Mouse (Mus musculus): ENCODE measurements at regions not wholly inside any gene's neighbourhood (a gene's known extent, or its start where the extent isn't known, plus 50 kb on each side); places are given as distances from the start of the nearest gene placed in this dataset.

DNA sequence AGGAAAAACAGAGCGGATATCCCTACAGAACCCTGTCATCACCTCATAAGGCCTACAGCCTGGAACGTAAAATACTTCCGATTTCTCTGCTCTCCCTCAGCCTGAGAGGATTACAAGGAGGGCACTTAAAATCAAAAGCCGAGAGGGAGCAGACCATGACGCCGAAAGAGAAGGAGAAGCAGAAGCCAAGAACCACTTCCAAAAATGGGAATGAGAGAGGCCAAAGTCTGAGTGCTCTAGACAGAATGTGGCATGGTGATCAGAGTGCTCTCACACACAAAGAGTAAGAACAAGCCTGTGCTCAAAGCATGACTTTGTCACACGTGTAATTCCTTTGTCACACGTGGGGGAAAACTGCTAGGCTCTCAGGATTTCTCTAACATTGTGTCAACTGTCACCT, 125.9 kb downstream of the Hlx start:
- no peak for DNase-seq (ENCODE audit: low spot score in 2 of 2)

DNA sequence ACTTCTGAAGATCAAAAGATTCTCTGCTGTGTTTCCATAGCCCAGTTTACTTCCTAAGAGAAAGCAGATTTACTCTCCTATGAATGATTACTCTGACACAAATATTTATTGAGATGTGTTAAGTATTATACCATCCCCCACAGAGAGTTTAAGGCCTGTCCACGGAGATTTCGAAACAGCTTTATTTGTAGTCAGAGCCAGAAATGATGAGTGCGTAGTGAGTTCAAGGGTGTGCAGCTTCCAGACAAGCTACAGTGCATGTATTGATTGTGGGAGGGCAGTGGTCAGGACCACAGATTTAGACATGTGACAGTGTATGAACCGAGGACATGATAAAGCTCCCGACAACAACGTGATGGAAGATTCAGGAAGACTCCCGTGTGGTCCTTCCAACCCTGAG, 126.8 kb downstream of the Hlx start:
- DNase-seq (ENCODE audit: low spot score in 2 of 2) = no peak

DNA sequence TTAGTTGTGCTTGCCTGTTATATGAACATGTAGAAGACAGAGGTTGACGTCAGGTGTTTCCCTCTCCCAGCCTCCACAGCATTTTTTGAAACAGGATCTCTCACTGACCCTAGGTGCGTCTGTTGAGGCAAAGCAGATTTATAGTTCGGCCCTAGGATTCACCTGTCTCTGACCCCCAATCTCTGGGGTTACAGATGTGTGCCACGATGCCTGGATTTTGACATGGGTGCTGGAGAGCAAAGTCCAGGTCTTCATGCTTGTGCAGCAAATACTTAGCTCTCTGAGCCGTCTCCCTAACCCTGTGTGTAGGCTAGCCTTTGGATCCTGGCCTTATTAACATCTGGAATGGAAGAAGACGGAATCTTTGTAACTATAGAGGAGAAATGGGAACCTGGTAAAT, 129.3 kb downstream of the Hlx start:
- DNase-seq (ENCODE audit: low spot score in 2 of 2) = no peak

DNA sequence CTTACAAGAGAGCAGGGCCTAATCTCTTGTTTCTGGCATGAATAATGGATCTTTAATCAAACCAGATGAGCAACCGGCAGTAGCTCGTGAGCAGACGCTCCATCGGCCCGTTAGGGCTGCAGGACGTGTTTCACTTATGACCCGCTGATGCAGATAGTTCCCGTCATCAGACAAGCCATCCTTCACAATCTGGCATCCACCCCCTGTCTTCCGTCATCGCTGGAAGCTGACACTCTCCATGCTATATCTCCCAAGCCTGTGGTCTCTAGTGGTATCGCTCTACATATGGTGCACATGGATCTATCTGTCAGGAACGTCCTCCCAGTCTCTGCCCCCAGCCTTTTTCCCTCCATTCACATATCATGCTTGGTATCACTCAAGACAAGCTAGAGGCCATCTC, 137.0 kb downstream of the Hlx start:
- DNase-seq (ENCODE audit: low spot score in 2 of 2) = no peak

DNA sequence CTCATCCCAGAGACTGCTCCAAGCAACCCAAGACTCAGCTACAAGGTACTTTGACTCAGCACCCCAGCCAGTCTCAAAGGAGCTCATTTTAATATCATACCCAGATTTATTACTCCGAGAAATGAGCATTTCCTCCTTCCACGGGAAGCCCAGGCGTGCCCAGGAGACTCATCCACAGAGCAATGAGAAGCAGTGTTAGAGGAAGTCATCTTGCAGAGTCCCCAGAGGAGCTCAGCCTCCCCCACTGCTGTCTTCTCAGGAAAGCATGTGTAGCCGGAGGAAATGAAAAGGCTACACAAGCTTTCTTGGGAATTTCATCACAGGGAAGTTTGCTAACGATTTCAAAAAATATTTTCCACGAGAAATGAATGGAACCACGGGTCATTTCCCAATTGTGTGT, 141.8 kb downstream of the Hlx start:
- DNase-seq (ENCODE audit: low spot score in 2 of 2) = no peak

DNA sequence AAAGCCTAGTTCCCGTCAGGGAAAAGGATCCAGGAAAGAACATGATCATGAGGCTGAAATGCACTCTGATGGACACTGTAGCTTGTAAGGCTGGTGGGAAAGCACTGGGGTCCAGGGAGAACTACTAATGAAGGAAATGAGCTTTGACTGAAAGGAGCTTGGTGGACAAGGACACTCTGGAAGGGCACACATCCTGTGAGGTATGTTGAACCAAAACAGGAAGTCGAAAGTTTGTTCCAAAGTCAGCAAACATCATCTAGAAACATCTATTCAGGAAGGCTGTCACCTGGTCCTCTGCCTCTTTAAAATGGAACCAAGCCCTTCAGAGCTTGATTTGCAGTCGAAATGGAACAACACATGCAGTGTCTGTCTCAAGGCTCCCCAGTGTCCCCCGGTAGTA, 143.1 kb downstream of the Hlx start:
- DNase-seq (ENCODE audit: low spot score in 2 of 2) = no peak

DNA sequence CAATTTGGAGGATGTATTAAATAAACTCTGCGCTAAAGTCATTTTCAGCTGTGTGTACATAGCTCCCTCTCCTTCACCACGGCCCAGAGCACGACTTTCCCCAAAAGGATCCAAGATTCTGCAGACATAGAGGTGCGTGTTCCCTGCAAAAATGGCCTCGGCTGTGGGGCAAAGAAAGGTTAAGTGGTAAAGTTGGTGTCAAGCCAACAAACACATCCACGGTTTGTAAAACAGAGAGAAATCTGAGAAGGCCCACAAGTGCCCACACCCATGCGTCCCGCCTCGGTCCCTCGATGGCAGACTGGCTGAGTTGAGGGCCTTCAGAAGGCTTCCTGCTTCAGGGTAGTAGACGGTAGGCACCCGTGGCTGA, 147.9 kb downstream of the Hlx start:
- DNase-seq (ENCODE audit: low spot score in 2 of 2) = no peak

DNA sequence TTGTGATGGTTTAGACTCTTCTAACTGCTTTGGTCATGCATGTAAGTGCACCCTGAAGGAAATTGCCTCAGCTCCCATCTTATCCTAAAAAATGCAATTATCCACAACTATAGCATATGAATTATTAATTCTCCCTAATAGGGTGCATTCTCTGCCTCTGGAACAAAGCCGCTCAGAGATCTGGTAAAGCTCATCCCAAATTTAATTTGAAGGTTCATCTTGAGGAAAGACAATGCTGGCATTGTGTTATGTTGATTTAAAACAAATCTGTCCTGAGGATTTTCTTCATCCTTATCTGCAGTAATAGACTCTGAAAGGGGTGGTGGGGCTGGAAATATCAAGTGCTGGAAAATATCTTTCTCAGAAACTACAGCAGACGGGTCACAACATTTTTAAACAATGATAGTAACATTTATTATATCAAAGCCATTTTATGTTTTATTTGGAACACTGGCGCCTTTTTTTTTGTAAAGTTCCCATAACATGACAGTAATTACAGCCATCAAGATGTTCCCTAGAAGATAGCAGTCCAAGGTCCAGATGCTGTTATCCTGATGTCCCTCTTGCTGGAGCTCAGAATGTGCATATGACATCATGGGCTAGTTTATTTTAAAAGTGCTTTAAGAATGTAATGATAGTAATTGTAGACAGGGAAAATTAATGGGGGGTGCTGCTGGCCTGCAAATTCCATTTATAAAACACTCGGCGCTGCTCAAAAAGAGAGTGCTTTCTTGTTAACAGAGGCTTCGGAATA, 148.5 kb downstream of the Hlx start:
- DNase-seq (ENCODE audit: low spot score in 2 of 2) = no peak

DNA sequence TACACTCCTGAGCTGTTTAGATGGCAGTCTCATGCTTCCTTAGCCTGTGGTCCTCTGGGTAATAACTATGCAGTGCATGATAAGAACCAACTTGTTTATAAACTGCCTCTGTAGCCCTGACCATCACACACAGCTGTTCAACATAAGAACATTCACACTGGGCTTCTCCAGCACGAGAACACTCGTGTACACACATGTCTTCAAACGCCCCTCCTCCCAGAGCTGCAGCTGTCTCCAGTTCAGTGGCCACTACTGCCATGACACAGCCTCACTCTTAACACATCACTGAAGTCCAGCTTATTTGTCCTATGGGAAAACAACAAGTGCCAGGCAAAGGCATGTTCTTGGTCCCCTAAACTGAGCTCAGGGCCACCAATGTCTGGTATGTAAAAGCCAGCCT, 152.9 kb downstream of the Hlx start:
- DNase-seq (ENCODE audit: low spot score in 2 of 2) = no peak

DNA sequence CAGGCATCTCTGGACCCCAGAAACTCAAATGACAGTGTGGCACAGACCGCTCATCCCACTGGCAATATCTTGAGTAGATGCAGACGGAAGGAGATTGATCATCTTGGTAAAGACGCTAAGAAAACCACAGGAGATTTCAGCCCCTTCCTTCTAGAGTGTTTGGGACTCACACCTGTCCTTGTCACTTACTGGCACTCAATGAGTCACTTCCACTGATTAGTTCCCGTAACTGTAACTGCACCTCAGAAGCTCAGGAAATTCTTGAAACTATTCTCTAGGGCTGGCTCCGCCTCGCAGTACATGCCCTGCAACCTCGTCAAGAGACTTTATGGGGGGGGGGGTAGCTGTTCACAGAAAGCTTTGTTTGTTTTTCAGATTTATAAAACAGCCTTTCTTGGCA, 155.9 kb downstream of the Hlx start:
- no peak for DNase-seq (ENCODE audit: low spot score in 2 of 2)

DNA sequence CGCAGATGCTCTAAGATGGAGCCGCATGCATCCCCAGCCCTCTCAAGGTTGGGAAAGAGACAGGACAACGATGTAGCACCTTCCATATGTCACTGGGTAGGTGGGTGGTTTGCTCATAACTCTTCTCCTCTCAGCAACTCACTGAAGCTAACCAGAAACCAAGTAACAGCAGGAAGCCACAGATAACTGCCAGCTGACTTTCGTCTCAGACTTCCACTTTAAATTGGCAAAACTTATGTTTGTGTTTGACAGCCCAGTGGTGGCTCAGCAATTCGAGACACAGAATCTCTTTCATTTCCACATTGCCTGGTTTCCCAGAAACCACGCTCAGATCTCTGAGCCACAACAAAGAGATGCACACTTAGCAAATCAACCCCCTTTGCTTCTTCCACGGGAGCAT, 159.1 kb downstream of the Hlx start:
- DNase-seq (ENCODE audit: low spot score in 2 of 2) = no peak

DNA sequence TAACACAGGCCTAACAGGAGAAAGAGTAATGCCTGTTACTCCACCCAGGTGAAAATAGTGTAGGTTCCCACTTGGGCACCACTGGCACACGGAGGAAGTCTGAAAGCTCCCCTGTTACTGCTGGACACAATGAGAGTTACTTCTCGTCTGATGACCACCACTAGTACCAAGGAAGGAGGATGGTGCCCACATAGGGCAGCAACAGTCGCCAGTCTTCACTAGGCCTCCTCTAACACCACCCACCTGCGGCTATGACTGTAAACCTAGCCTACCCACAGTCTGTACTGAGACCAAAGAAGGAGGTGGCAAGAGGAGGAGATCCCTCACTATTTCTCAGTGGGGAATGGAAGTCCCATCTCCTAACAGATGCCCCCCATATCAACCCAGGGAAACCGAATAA, 161.7 kb downstream of the Hlx start:
- DNase-seq (ENCODE audit: low spot score in 2 of 2) = no peak

DNA sequence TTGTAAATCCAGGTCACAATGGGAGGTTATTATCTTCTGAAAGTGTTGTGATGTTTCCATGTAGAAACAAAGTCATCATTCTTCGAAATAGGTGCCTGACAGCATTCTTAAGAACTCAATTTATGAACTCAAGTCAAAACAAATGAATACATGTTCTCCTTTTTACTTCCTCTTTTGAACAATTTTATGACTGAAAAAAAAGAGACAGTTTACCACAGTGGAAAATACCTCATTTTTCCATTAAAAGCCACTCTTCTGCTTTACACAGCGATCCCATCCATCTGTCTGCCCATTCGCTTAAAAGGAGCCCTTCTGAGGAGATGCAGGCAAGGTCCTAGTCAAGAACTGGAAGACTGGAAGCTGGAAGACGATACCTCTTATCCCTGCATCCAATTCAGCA, 169.5 kb downstream of the Hlx start:
- no peak for DNase-seq (ENCODE audit: low spot score in 2 of 2)

DNA sequence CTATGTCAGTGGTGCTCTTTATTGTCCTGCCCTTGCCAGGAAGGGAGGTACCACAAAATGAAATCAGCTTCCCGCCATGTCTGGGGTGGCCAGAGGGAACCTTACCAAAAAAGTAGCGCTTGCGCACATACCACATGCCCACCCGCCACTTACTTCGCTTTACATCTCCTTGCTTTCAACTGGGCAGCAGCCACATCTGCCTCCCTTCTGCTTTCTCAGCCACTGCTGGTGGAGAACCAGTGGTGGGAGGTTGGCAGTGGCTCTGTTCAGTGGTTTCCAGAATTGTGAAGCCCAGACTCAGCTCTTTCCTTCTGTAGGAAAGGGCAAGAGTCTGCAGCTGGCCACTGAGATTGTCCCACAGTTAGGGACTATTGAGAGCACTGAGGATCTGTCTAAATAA, 170.2 kb downstream of the Hlx start:
- DNase-seq (ENCODE audit: low spot score in 2 of 2) = no peak

DNA sequence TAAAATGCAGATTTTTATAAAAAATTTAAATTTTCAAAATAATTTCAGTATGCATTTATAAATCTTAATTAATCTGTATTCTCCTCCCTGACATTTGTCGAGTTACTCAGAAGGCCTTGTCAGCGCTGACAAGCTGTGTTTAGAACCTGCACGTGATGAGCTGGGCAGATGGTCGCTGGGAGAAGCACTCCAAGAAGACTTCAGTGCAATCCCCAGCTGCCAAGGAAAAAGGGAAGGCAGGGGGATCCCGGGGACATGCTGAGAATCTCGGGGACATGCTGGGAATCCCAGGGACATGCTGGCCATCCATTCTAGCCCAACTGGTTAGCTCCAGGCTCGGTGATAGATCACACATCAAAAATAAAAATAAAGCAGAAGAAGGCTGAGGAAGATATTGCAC, 172.9 kb downstream of the Hlx start:
- DNase-seq (ENCODE audit: low spot score in 2 of 2) = no peak

DNA sequence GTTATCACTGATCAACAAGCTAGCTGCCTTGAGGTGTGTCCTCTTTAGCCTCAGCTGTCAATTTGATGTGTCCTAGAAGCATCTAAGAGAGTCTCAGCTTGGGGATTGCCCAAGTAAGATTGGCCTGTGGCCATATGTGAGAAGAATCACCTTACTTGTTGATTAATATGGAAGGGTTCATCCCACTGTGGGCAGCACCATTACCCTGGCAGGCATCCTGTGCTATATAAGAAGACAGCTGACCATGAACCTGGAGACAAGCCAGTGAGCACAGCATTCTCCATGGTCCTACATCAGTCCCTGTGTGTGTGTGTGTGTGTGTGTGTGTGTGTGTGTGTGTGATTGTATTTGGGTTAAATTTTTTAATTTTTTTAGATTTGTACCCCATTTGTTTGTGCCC, 178.6 kb downstream of the Hlx start:
- no peak for DNase-seq (ENCODE audit: low spot score in 2 of 2)

DNA sequence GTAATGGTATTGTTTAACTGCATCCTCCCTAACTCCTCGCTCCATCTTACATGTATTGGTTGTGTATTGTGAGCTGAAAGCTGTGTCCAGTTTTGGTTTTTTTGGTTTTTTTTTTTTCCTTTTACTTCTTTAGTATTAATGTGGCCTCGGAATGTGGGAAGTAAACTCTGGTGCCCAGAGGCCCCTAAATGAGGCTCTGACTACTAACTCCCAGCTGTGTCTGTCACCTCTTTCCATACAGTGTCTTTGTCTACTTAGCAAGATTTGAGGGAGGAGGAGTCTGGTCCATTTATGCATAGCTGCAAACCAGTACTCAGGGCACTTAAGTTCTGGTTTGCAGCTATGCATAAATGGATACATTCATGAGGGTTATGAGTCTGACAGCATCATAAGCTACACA, 181.9 kb downstream of the Hlx start:
- no peak for DNase-seq (ENCODE audit: low spot score in 2 of 2)

DNA sequence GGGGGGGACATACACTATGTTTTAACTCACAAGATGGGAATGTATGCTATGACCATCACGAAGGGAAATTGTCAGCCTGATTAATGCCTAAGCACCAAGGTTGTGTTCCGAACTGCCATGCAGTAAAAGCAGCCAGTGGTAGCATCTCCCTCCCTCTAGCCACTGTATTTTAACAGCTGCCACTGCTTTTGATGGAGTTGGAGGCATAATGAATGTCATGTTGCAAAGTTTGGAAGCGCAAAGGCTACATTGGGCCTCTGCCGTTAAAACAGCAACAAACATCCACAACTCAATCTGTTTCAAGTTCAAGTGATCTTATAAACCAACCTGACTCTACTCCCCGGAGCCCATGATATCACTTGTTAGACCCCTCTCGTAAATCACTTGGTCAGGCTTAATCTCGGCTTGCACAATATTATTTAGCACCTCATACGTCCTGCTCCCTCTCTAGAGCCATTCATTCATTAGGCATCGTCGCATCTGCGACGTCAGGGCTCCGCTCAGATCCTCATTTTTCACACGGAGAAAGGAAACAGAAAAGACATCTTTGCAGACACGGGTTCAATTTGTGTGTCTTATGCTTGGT, 184.7 kb downstream of the Hlx start:
- DNase-seq (ENCODE audit: low spot score in 2 of 2) = no peak

DNA sequence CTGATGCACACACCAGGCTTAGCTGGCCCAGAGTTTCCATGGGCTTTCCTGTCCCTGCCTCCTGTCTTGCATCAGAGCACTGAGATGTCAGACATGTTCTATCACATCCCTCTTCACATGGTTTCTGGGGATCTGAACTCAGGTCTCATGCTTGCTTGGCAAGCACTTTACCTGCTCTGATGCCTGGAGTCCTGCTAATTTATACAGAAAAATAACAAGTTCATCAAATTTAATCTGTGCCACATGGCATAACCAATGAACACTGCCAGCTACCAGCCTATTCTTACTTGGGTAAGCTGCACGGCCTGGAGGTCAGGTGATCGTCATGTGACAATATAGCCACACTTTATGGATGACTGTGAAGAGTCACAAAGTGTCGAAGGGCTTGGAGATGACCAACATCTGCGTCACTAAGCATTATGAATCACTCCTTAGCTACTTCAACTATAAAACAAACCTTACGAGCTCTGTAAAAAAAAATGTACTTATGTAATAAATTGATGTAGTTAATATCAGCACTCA, 186.2 kb downstream of the Hlx start:
- DNase-seq (ENCODE audit: low spot score in 2 of 2) = no peak

DNA sequence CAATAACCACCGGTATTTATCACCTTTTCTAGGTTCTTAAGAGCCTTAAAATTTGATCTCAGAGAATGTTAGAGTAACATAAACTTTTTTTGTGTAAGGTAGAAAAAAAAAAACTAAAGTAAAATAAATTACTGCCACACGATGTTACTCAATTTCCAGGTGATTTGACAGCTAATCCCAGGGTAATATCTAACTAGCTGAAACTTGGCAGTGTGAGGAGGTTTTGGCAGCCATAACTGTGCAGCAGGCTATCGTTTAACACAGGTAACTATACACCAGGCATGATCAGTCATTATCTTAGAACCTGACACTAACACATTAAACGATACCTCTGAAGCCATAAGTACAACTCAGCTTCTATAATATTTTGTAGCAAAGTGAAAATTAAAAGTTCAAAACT, 187.3 kb downstream of the Hlx start:
- no peak for DNase-seq (ENCODE audit: low spot score in 2 of 2)

DNA sequence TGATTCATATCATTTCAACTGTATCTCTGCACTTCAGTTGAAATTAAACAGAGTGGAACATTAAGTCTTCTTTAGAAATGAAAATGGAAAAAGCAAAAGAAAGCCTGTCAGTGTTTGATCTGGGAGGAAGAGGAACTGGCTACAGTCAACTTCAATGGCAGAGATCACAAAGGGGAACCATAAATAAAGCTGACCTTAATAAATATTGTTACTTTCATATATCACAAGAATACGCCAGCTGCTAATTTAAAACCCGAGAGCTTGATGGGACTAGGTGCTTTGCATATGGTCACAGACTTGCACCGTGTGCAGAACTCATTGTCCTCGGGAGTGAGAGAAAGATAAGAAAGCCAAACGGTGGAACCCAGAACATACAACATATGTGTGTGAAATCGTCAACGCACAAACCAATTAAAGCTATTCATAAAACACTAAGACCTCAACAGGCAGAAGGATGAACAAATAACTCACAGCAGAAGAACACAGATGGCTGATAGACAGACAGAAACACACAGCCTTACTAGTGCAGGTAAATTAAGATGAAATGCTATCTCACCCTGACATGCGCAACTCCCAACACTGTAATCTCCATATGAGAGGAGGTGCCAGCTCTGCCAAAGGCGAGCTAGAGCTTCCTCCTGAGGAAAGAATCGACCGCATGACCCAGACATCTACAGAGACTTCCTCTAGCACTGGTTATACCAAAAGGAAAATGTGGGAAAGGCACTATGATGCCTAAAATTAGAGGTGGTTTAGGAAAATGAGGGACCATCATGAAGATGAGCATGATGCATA, 189.9 kb downstream of the Hlx start:
- DNase-seq (ENCODE audit: low spot score in 2 of 2) = no peak

DNA sequence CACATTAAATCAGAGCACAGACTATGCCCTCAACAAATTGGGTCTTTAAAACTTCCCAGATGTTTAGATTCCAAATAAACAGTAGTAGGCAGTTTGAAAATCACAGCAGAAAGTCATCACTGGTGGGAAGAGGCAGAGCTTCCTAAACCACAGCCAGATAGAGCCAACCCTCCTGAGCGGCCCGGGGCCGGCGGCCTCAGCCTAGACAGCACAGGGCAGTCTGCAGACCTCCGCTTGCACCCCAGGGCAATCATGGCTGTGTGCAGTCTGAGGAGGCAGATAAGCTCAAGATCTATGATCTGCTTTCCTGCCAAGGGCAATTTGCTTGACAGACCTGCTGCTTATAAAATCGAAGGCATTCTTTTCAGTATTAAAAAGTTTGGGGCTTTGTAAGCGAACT, 192.6 kb downstream of the Hlx start:
- DNase-seq (ENCODE audit: low spot score in 2 of 2) = no peak

All from natural killer cell, adult 2 months (primary cell).